Comparison of ENCODE assay signal across 10 mouse cellular contexts in the genomic region with DNA sequence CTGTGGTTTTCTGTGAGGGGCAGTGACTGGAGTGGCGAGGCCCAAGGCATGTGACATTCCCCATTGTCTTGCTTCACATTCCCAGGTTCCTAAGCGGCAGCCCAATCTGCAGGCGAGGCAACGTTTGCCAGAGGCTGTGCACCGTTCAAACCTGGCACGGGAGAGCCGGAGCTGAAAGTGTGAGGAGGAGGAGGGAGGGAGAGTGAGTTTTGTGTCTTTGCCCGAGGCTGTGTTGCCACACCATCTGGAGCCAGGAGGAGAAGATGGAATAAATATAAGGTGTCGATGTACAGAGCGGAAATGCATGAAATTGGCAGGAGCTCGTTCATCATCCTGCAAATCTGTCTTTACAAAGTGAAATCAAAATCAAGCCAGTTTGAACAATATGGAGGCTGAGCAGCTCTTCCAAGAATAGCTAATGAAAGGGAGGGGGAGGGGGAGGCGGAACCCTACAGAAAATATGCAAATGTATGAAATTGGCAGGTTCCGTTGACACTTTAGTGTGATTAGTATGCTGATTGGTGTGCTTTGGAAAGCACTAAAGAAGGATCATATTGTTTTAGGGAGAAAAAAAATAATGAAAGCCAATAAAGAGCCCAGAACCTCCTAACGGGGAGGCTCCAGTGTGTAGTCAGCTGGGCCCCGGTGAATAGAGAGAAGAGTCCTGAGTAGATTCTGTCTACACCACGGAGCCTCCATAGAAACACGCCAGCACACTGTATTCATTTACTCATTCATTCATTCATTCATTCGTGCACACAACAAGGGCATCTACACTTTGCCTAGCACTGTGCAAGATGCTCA. TPM values are rescaled to one million over a fixed set of nuclear protein-coding genes. Genes with fewer than 3 reads are reported as not detected.
A peak's percentile ranks its signal among the peaks of the same experiment; 100 is the strongest.
DNase-seq lines count a peak whose midpoint lies in the region; ATAC-seq lines count a peak whose summit lies in the region.
"Had no signal": no experiment of that assay in that cellular context is flagged by ENCODE, and none has a peak within 500 bp of the region (broad histone marks: within the 10 kb centered on the region; RNA-seq: fewer than 3 reads in every experiment).

No protein-coding gene starts in this region.

- H3K27me3 ChIP-seq in forebrain, embryonic 11.5 days (ENCODE audit: control insufficient read depth, insufficient read depth, low read length), result peaks cover 2% of the 10 kb centered on the region; the same call in 1 of the 2 replicates
- H3K27me3 ChIP-seq in neural tube, embryonic 13.5 days, result no peaks in the 10 kb centered on the region

- 36% methylated on average over 18 of the region's 18 CpGs for WGBS in forebrain, embryonic 11.5 days
- 17% methylated on average over 18 of the region's 18 CpGs for WGBS in neural tube, embryonic 13.5 days

- no peak overlapping the region for H3K9ac ChIP-seq in forebrain, embryonic 11.5 days (ENCODE audit: low read length)
- peak overlapping the region; percentile 43; the same call in 1 of the 2 replicates for H3K9ac ChIP-seq in neural tube, embryonic 13.5 days
- H3K9ac ChIP-seq: liver, embryonic 15.5 days had no signal

- ATAC-seq in forebrain, embryonic 11.5 days (replicated peaks; ENCODE audit: low FRiP score), result peak; percentile 82
- peak; percentile 52 for ATAC-seq in neural tube, embryonic 13.5 days (ENCODE audit: low read depth)
- no peak for ATAC-seq in megakaryocyte progenitor cell, adult 5-6 weeks (replicated peaks; ENCODE audit: poor library complexity)

- no peaks in the 10 kb centered on the region for H3K9me3 ChIP-seq in forebrain, embryonic 11.5 days (ENCODE audit: control insufficient read depth, low read length)
- H3K9me3 ChIP-seq in neural tube, embryonic 13.5 days, result no peaks in the 10 kb centered on the region
- H3K9me3 ChIP-seq: liver, embryonic 15.5 days had no signal

- no peaks in the 10 kb centered on the region for H3K36me3 ChIP-seq in forebrain, embryonic 11.5 days (ENCODE audit: control insufficient read depth, insufficient read depth, low read length)
- no peaks in the 10 kb centered on the region for H3K36me3 ChIP-seq in neural tube, embryonic 13.5 days
- H3K36me3 ChIP-seq: liver, embryonic 15.5 days had no signal

- 0 out of 2 replicates have a peak overlapping the region, but pooled peaks have one; percentile 3 for H3K4me2 ChIP-seq in forebrain, embryonic 11.5 days (ENCODE audit: low read depth, low read length, severe bottlenecking)
- H3K4me2 ChIP-seq in neural tube, embryonic 13.5 days, result peak overlapping the region; percentile 29
- H3K4me2 ChIP-seq: liver, embryonic 15.5 days had no signal

- peaks cover 10% of the 10 kb centered on the region; the same call in 1 of the 2 replicates for H3K4me1 ChIP-seq in forebrain, embryonic 11.5 days (replicated peaks; ENCODE audit: control insufficient read depth, insufficient read depth, low read length)
- peaks cover 45% of the 10 kb centered on the region for H3K4me1 ChIP-seq in neural tube, embryonic 13.5 days (replicated peaks)
- H3K4me1 ChIP-seq: liver, embryonic 15.5 days had no signal

- peak overlapping the region; percentile 89 for H3K27ac ChIP-seq in forebrain, embryonic 11.5 days (ENCODE audit: low read depth, low read length)
- H3K27ac ChIP-seq in neural tube, embryonic 13.5 days (replicated peaks), result peak overlapping the region; percentile 88
- H3K27ac ChIP-seq: liver, embryonic 15.5 days had no signal

- peak; percentile 52 for DNase-seq in cerebellum, adult 9-11 months
- DNase-seq in forebrain, embryonic 11.5 days (ENCODE audit: low spot score), result peak; percentile 81
- peak; percentile 72 to 81 for DNase-seq in layer of hippocampus, postnatal 10 days (ENCODE audit: low spot score in 2 of 2)
- no peak for DNase-seq in B cell, adult 2 months
- DNase-seq in kidney, postnatal 10 days, result no peak
- no peak for DNase-seq in ovary, adult 18-20 months (ENCODE audit: low spot score)
- DNase-seq: gastrocnemius, postnatal 25 days had no signal

- no peak overlapping the region for H3K4me3 ChIP-seq in forebrain, embryonic 11.5 days (ENCODE audit: low read depth, low read length)
- H3K4me3 ChIP-seq in neural tube, embryonic 13.5 days, result no peak overlapping the region
- H3K4me3 ChIP-seq: liver, embryonic 15.5 days had no signal

RNA-seq across cellular contexts. Expression of a gene that starts 42.1 kb away (rescaled TPM):
- not detected in 2 replicates for polyA plus RNA-seq in forebrain, embryonic 11.5 days (2014; fragmentation: Nextera tagmentation; extraction: Ambion mirVana)
- total RNA-seq in layer of hippocampus, postnatal 10 days (2021), result not detected
- polyA plus RNA-seq in neural tube, embryonic 13.5 days (2015; fragmentation: Nextera tagmentation; extraction: Ambion mirVana), result not detected in 2 replicates
- total RNA-seq in megakaryocyte progenitor cell, adult 5-6 weeks (2015), result 0.07 TPM in 1 of 2 replicates, not detected in the other
- total RNA-seq in megakaryocyte progenitor cell, adult 5-6 weeks (2017), result 0.30 TPM in 1 of 2 replicates, not detected in the other
- total RNA-seq: gastrocnemius, postnatal 25 days had no signal

RNA-seq across cellular contexts. Expression of a gene that starts 47.2 kb away (rescaled TPM):
- 86.2 and 92.7 TPM in 2 replicates for polyA plus RNA-seq in forebrain, embryonic 11.5 days (2014; fragmentation: Nextera tagmentation; extraction: Ambion mirVana)
- 10 to 100 TPM; 28.3 to 29.8 TPM for total RNA-seq in layer of hippocampus, postnatal 10 days (2021)
- polyA plus RNA-seq in neural tube, embryonic 13.5 days (2015; fragmentation: Nextera tagmentation; extraction: Ambion mirVana), result 45.7 and 46.8 TPM in 2 replicates
- total RNA-seq in megakaryocyte progenitor cell, adult 5-6 weeks (2015), result 56.5 and 60.4 TPM in 2 replicates
- 70.3 and 82.6 TPM in 2 replicates for total RNA-seq in megakaryocyte progenitor cell, adult 5-6 weeks (2017)

Comparison
In these comparisons a context has a peak if more than half of its experiments do, and no peak if none do; other contexts are left out.
1. DNase-seq: peak in cerebellum, adult 9-11 months (single experiment), forebrain, embryonic 11.5 days (single experiment) and layer of hippocampus, postnatal 10 days (2 of 2); none in B cell, adult 2 months (0 of 2), kidney, postnatal 10 days (single experiment) and ovary, adult 18-20 months (single experiment).